Mouse (Mus musculus) ES-CJ7 (cell line): ENCODE measurements around the gene Ddah2.

Experiments used
- DNase-seq: peaks from one replicate; pipeline ENCODE4 v3.0.0; 2011; ENCODE audit warnings: low read depth, low spot score

Ddah2 gene

DNA sequence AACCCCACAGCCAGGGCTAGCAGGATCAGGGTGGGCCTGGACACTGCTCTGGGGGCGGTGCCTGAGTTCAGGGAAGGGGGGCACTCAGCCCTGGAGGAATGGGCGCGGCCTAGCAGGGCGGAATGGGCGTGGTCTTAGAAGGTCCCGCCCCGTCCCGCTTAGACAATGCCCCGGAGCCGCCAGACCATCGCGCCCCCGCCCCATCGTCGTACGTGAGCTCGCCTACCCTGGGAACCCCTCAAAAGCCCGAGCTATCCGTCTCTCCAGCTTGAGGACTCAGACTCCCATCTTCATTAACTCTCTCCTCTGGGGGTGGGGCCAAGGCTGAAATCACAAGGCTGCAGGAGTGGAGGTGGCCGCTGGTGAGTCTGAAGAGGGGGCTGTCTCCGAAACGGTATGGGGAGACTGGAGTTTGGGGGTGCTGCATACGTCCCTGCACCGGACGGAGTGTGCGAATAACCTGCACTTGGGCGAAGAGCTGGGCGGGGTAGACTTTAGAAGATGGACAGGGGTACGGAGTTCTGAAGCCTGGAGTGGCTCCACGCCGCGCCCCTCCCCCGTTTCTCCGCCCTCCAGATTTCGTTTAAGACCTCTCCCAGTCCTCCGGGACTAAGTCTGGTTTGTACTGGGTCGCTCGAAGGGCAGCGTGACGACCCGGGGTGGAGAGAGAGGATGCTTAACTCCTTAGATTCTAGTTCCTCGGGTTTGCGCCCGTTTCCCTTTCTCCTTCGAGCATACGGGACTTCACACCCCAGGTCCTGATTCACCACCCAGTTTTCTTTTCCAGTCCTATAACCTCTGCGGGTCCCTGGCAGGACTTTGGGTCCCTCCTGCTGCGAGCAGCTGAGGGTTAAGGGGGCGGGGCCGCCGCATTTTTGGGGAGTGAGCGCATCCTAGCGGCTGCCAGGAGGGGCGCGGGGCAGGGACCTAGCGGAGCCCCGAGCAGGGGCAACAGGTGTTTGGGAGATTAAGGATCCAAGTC is at the start of gene Ddah2:
Gene Ddah2, plus strand, starts transcription at position 125 of the 982 bp plus-strand sequence.
- DNase-seq, result peak; percentile 91

DNA sequence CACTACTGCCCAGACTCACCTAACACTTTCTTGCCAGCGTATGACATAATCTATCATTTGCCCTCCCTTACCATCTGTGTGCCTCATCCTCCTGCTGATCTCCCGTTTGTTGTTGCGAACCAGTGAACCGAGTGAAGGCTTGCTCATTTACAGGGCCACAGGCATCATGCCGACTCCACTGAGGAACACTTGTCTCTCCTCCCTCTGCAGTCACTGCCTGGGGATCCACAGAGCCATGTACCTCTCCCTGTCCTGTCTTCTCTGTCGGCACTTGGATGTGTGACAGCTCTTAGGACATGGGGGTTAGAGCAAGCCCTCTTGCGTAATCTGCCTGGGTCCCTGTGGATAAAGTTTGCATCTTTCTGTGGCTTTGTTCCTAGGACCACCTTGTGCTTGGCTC is 49.2 kb upstream of the Ddah2 start:
- no peak for DNase-seq

DNA sequence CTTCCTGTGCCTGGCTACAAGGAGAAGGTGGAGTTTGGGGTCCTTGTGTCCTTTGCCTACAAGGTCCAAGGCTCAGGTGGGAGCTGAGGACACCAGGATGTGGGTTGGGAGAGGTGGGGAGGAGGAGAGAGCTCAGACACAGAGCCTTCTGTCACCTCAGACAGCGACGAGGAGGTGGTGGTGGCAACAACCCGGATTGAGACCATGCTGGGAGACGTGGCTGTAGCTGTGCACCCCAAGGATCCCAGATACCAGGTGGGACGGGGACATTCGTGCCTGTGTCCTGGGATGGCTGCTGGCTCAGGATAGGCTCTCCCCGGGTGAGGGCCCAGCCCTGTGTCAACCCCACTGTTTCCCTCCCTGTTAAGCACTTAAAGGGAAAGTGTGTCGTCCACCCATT is 47.4 kb upstream of the Ddah2 start:
- no peak for DNase-seq

DNA sequence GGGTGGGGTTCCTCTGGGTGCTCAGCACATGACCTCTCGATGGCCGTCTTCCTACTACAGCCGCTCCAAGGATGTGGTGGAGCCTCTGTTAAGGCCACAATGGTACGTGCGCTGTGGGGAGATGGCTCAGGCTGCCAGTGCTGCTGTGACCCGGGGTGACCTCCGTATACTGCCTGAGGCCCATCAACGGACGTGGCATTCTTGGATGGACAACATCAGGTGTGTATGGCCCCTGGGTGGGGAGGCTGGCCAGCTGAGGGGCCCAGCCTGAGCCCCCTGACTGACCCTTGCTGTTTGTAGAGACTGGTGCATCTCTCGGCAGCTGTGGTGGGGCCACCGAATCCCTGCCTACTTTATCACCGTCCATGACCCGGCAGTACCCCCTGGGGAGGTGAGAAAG is 46.4 kb upstream of the Ddah2 start:
- DNase-seq, result no peak

DNA sequence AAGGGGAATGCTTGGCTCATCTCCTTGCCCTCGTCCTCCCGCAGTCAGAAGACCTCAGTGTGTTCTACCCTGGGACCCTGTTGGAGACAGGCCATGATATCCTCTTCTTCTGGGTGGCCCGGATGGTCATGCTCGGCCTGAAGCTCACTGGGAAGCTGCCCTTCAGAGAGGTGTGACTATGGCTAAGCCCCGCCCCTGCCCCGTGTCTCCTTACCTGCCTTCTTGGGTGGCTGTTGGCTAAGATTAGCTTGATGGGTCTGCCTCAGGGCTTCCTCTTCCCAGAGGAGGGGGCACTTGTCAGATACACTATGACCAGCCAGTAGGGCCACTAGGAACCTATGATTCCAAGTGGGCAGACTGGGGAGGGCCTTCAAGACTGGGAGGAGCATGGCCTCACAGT is 45.6 kb upstream of the Ddah2 start:
- DNase-seq, result no peak

DNA sequence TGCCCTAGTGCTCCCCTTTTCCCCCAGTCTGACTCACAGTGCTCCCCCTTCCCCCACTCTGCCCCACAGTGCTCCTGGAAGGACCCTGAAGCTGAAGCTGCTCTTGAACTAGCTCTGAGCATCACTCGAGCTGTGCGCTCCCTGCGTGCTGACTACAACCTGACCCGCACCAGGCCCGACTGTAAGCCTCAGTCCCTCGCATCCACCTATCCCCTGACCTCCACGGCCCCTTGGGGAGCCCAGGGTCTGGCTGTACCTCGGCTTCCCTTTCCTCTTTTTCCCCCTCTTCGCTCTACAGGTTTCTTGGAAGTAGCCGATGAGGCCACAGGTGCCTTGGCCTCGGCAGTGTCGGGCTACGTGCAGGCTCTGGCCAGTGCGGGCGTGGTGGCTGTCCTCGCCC is 43.5 kb upstream of the Ddah2 start:
- no peak for DNase-seq

DNA sequence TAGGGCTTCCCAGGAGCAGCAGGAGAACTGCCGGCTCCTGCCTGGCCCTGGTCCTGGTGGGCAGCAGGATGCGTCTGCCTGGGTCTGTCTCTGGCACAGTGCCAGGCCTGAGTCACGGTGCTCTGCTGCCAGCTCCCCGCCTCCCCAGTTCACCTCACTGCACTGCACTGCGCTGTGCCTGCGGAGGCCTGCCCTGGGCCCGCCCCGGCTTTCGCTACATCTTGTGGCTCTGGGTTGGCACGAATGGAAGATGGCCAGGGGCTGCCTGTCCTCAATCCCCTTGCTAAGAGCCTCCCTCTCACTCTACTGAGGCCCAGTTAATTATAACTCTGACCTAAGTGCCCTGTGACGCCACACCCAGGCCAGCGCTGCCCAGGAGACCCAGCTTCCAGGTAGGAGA is 42.5 kb upstream of the Ddah2 start, which contains the start of gene Vwa7:
Gene Vwa7, plus strand, starts transcription at position 204 of the 400 bp plus-strand sequence.
- no peak for DNase-seq

DNA sequence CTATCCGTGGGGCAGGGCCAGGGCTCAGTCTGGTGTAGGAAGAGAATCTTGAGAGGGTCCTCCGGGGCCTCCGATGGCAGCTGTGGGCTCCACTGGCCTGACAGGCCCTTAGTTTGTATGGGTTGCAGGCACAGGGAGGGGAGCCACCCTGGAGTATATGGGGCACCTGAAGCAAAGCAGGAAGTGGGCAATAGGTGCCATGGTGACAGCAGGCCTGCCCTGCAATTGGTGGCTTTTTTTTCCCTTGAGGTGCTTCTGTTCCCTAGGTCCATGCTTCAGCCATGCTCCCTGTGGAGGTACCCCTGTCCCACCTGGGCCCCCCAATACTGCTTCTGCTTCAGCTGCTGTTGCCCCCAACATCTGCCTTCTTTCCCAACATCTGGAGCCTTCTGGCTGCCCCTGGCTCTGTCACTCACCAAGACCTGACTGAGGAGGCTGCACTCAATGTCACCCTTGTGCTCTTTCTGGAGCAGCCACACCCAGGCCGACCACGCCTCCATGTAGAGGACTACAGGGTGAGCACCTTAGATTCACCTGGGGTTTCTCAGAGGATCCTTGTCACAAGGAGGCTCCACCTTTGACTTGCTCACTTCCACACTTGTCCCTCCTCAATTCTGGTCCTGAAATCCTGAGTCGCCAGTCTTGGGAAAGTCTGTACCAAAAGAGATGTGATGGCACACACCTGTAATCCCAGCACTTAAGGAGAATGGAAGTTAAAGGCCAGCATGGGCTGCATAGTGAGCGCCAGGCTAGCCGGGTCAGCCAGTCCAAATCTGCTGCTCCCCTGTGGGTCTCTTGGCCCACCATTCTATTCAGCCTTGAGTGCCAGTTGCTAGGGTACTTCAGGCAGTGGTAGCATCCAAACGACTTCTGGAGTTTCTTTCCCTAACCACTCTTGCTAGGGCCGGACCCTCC is 41.8 kb upstream of the Ddah2 start:
- DNase-seq, result no peak

DNA sequence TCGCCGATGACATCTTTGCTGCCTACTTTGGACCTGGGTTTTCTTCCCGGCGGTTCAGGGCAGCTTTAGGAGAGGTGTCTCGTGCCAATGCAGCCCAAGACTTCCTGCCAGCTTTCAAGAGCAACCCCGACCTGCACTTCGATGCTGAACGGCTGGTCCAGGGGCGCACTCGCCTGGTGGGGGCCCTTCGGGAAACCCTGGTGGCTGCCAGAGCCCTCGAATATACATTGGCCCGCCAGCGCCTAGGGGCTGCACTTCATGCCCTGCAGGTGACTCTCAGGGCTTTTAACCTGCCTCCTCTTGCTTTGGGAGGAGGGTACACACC is 41.2 kb upstream of the Ddah2 start:
- DNase-seq, result no peak

DNA sequence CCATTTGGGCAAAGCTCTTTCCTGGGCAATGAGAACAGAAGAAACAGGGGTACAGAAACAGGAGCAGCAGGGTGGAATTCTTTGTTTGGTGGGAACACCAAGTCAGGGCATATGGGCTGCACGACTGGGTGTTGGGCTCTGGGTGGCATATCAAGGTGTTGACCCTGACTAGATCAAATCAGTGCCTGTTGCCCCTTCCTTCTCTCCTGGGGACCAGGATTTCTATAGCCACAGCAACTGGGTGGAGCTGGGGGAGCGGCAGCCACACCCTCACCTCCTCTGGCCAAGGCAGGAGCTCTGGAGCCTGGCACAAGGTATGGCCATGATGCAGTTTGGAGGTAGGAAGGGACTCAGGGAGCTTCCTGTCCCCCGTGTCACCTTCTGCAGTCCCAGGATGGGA is 40.7 kb upstream of the Ddah2 start:
- DNase-seq, result no peak

DNA sequence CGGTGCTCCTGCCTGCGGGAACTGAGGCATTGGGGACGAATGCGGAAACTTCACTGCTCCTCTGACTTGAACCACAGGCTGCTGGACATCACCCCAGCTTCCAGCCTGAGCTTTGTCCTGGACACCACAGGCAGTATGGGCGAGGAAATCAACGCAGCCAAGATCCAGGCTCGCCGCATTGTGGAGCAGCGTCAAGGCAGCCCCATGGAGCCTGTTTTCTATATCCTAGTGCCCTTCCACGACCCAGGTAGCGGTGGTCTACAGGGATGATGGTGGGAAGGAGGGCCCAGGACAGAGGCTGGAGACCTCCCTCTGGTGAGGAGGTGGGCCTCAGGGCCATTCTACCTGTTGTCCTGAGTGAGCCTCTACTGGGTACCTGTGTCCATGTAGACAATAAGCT is 38.9 kb upstream of the Ddah2 start:
- DNase-seq, result no peak

DNA sequence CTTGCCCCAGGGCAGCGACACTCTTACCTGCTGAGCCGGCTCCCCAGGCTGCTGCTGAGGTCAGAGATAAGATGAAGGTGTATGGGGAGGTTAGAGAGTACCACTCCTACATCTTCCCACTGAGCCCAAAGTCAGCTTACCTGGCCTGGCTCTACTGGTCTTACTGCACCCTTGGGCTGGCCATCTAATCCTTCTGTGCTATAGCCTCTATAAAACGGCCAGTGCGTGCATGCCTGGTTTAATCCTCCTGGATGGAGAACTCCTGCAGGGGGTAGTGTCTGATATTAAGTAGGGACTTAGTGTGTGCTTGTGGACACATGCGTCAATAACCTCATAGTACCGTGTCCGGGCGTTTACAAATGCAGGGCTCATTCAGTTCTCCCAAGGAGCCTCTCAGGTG is 38.3 kb upstream of the Ddah2 start:
- DNase-seq, result no peak

DNA sequence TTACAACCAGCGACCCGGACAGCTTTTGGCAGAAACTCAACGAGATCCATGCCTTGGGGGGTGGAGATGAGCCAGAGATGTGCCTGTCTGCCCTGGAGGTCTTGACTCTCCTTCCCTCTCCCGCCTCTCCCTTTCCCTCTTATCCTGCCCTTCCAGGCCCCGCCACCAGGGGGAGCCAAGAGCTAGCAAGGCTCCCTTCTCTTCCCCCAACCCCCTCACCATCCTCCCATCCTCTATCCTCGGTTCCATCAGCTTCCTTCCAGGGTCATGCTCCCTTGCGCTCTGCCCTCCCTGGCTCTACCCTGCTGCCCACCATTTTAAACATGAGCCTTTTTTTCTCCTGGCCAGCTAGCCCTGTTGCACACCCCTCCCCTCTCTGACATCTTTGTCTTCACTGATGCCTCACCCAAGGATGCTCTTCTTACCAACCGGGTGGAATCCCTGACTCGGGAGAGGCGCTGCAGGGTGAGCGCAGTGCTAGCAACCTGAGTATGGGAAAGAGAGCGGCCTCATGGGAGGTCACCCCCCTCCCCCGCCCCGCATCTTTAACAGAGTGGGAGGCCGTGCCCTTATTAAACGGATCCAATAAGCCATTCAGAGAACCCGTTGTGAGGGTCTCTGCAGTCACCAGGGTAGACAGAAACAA is 37.5 kb upstream of the Ddah2 start:
- DNase-seq, result peak; percentile 80

DNA sequence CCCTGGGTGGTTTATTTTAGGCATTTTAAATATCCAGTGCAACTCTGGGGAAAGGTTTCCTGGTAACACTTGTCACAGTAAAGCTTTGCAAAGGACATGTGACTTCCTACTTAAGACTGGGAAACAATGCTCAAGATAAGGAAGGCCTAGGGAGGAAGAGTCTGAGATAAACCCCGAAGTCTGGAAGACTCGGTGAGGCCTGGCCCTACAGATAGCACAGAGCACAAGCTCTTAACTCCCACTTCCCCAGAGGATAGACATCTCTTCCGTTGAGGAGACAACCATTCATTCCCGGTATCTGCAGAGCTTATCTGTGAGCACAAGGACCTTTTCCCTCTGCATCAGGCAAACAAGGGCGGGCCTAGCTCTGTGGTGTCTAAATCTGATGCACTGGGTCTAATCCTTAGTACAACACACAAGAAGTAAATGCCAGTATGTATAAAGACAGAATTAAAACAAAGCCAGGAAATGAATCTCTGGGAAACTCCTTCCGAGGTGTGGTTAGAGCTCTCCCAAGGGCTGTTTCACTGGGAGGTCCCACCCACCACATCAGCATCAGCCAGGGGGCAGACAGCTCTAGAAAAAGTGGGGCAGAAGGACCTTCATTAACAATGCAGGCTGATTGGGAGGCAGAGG is 36.9 kb upstream of the Ddah2 start:
- DNase-seq, result no peak

DNA sequence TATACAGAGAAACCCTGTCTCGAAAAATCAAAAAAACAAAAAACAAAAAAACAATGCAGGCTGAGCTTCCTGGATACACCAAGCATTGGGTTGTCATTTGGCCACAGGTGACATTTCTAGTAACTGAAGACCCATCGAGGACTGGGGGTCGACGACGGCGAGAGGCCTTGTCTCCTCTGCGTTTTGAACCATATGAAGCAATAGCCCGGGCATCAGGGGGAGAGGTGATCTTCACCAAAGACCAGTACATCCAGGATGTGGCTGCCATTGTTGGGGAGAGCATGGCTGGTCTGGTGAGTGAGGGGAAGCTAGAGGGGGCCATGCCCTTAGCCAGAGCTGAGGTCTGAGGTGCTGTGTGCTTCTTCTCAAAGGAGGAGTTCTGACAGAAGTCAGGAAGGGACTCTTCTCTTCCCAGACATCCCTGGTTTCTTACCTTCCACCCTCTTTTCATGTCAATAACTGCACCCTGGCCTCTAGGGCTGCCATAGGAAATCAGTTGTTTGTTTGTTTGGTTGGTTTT is 36.2 kb upstream of the Ddah2 start:
- DNase-seq, result no peak

DNA sequence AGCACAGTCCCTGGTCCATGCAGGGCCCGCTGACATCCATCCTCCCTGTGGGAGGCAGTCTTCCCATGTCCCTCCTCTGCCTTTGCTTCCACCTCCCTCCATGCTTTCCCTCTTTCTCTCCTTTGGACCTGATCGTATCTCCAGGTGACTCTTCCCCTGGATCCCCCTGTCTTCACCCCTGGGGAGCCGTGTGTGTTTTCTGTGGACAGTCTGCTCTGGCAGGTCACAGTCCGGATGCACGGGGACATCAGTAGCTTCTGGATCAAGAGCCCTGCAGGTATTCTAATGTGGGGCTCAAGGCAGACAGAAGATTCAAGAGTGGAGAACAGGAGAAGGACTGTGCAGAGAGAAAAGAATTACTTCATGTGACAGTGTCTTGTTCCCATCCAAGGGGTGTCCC is 35.6 kb upstream of the Ddah2 start:
- no peak for DNase-seq

DNA sequence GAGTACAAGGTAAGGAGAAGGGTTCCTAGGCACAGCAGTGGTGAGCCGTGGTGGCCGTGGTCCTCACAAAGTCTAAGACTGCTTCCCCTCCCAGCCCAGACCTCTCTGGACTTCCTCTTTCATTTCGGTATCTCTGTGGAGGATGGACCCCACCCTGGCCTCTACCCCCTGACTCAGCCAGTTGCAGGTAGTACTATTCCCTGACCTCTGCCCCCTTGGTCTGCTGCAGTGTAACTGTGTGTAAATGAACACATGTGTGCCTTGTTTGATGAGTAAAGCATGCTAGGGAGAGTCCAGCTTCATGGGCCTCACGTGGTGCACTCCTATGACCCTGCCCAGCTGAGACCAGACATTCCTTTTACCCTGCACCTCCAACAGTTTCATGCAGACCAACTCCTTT is 35.1 kb upstream of the Ddah2 start:
- DNase-seq, result no peak

DNA sequence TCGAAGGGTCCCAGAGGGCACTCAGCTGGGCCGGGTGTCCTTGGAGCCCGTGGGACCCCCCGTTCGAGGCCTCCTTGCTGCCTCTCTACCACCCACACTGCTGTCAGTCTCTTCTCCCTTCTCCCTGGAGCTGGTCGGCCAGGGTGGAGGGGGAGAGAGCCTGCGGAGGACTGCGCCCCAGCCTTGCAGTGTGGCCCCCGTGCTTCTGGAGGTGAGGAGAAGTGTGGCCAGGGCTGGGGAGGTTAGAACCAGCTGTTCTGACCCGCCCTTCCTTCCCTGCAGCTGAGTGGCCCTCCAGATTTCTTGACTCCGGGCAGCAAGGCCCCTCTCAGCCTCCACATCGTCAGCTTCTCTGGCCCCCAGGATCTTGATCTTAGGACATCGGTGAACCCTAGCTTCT is 34.6 kb upstream of the Ddah2 start:
- DNase-seq, result no peak

DNA sequence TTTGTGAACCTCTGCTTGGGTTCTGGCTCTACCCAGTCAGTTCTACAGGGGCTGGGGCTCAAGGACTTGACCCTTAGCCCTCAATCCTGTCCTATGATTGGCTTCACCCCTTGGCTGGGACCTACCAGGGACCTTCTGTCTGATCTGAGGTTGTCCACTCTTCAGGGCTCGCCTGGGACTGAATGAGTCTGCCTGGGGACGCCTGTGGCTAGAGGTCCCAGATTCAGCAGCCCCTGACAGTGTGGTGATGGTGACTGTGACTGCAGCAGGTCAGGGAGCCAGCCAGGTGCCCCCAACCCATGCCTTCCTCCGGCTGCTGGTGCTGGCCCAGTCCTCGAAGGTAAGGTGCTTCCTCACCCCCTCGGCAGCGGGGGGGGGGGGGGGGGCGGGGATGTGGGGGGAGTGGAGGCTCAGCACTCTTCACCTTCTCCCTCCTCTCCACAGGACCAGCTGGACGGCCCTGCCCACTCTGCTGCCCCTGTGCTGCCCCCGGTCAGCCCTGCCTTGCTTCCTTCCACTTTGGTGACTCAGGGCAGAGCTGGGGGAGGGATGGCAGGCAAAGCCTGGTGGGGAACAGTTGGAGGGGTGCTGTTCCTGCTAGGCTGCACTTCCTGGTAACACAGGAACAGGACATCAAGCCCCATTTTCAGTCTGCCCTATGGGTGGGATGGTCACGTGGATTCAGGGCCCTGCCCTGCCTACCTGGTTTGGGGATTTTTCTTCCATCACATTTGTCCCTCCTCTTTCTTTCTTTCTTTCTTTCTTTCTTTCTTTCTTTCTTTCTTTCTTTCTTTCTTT is 33.9 kb upstream of the Ddah2 start:
- no peak for DNase-seq

DNA sequence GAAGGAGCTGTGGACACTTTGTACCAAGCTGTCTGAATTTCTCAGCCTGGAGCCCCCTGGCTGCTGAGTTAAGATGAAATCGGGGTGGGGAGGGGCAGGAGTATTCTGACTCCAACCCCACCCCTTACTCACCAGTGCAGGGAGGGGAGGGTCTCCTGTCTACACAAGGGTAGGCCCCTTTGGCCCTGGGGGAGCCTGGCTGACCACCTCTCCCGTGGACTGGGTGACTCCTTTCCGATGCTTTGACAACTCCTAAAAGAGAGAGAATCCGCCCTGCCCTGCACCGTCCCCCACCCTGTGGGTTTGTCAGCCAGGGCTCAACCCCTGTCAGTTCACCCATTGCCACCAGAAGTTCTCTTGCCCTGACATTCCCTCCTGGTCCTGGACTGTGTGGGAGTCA is 32.6 kb upstream of the Ddah2 start:
- no peak for DNase-seq
